In the genomic region with DNA sequence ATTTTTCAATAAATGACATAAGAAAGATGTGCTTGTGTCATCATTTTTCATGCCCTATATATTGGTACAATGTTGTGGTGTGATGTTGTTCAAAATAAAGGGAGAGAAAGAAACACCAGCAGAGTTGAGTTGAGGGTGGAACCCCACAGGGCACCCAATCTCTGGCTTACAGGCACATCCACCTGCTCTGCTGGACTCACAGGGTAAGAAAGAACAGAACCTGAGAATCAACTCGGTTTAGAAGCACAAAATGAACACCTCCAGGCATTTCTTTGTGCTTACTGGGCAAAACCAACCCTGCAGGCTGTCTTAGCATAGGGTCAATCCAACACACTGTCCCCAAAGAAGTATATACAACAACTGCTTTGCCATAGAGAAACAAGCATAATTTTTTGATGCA, we compare ENCODE assay signal across 8 mouse cellular contexts. TPM values are rescaled to one million over a fixed set of nuclear protein-coding genes. Genes with fewer than 3 reads are reported as not detected.
DNase-seq lines count a peak whose midpoint lies in the region; ATAC-seq and TF ChIP-seq lines count a peak whose summit lies in the region.

No protein-coding gene starts in this region.

- DNase-seq in kidney, adult 2 months, result no peak
- DNase-seq in forebrain, embryonic 11.5 days (ENCODE audit: low spot score), result no peak
- no peak for DNase-seq in limb, embryonic 10.5 days (ENCODE audit: low spot score)
- no peak for DNase-seq in right cerebral cortex, postnatal 4 days

- peaks cover 23% of the 10 kb centered on the region for H3K36me3 ChIP-seq in kidney, embryonic 16.5 days (ENCODE audit: insufficient read depth, low read length)
- H3K36me3 ChIP-seq in kidney, adult 2 months (ENCODE audit: control insufficient read depth, insufficient read depth, low read length), result no peaks in the 10 kb centered on the region
- H3K36me3 ChIP-seq in forebrain, embryonic 11.5 days (ENCODE audit: control insufficient read depth, insufficient read depth, low read length), result peaks cover 3% of the 10 kb centered on the region; the same call in 1 of the 2 replicates
- H3K36me3 ChIP-seq in limb, embryonic 10.5 days, result peaks cover 34% of the 10 kb centered on the region
- H3K36me3 ChIP-seq in myocyte (ENCODE audit: control insufficient read depth, insufficient read depth), result peaks cover 19% of the 10 kb centered on the region

- H3ac ChIP-seq in myocyte (ENCODE audit: control insufficient read depth, insufficient read length), result no peak overlapping the region

- peak overlapping the region; percentile 88 for H3K4me2 ChIP-seq in kidney, embryonic 16.5 days (replicated peaks; ENCODE audit: low read depth, low read length)
- peak overlapping the region; percentile 96 for H3K4me2 ChIP-seq in forebrain, embryonic 11.5 days (ENCODE audit: low read depth, low read length, severe bottlenecking)
- H3K4me2 ChIP-seq in myocyte (ENCODE audit: low read depth), result no peak overlapping the region

- no peak for ATAC-seq in kidney, embryonic 16.5 days (ENCODE audit: low FRiP score, low TSS enrichment)
- no peak for ATAC-seq in forebrain, embryonic 11.5 days (replicated peaks; ENCODE audit: low FRiP score)
- no peak for ATAC-seq in inflammation-experienced regulatory T-cells, adult 6 months
- no peak for ATAC-seq in activated CD4-positive, CD25-positive, alpha-beta regulatory T cell, adult 4 months

- no peaks in the 10 kb centered on the region for H3K79me2 ChIP-seq in myocyte (ENCODE audit: control insufficient read depth, insufficient read depth)

- peak overlapping the region; percentile 85 for H3K4me3 ChIP-seq in kidney, embryonic 16.5 days (ENCODE audit: low read length)
- H3K4me3 ChIP-seq in kidney, adult 2 months (ENCODE audit: insufficient read depth, low read depth, low read length), result no peak overlapping the region
- peak overlapping the region; percentile 90; the same call in 1 of the 2 replicates for H3K4me3 ChIP-seq in forebrain, embryonic 11.5 days (ENCODE audit: low read depth, low read length)
- peak overlapping the region; percentile 87; the same call in 1 of the 2 replicates for H3K4me3 ChIP-seq in limb, embryonic 10.5 days
- peak overlapping the region; percentile 26 for H3K4me3 ChIP-seq in myocyte

- no peak overlapping the region for H3K9ac ChIP-seq in kidney, embryonic 16.5 days (replicated peaks; ENCODE audit: low read length)
- H3K9ac ChIP-seq in forebrain, embryonic 11.5 days (ENCODE audit: low read length), result no peak overlapping the region

- 57% methylated on average over 1 of the region's 1 CpGs for WGBS in kidney, embryonic 16.5 days
- 31% methylated on average over 1 of the region's 1 CpGs for WGBS in kidney, adult 2 months
- WGBS in forebrain, embryonic 11.5 days, result 30% methylated on average over 1 of the region's 1 CpGs
- WGBS in limb, embryonic 10.5 days, result 61% methylated on average over 1 of the region's 1 CpGs

- H3K4me1 ChIP-seq in kidney, embryonic 16.5 days (ENCODE audit: insufficient read depth, low read length), result peaks cover 28% of the 10 kb centered on the region
- peaks cover 3% of the 10 kb centered on the region; the same call in 1 of the 2 replicates for H3K4me1 ChIP-seq in kidney, adult 2 months (ENCODE audit: control insufficient read depth, insufficient read depth, low read length)
- H3K4me1 ChIP-seq in forebrain, embryonic 11.5 days (replicated peaks; ENCODE audit: control insufficient read depth, insufficient read depth, low read length), result peaks cover 5% of the 10 kb centered on the region; the same call in 1 of the 2 replicates
- H3K4me1 ChIP-seq in limb, embryonic 10.5 days, result peaks cover 34% of the 10 kb centered on the region

- no peak for TF ChIP-seq CTCF in kidney, adult 2 months (conservative IDR thresholded peaks at IDR 0.05; ENCODE audit: insufficient read depth, insufficient read length, low read depth, low read length)

- no peak overlapping the region for H3K27ac ChIP-seq in kidney, embryonic 16.5 days (ENCODE audit: low read length)
- H3K27ac ChIP-seq in kidney, adult 2 months (ENCODE audit: insufficient read depth, low read depth, low read length), result no peak overlapping the region
- no peak overlapping the region for H3K27ac ChIP-seq in forebrain, embryonic 11.5 days (ENCODE audit: low read depth, low read length)
- H3K27ac ChIP-seq in limb, embryonic 10.5 days, result no peak overlapping the region

- no peak for TF ChIP-seq POLR2A in kidney, adult 2 months (IDR thresholded peaks at IDR 0.05; ENCODE audit: low read depth, low read length)
- TF ChIP-seq POLR2A in myocyte (IDR thresholded peaks at IDR 0.05; ENCODE audit: insufficient read length, low read depth), result no peak

- no peaks in the 10 kb centered on the region for H3K9me3 ChIP-seq in kidney, embryonic 16.5 days (ENCODE audit: low read length)
- no peaks in the 10 kb centered on the region for H3K9me3 ChIP-seq in forebrain, embryonic 11.5 days (ENCODE audit: control insufficient read depth, low read length)
- H3K9me3 ChIP-seq in limb, embryonic 10.5 days (replicated peaks), result no peaks in the 10 kb centered on the region

- no peaks in the 10 kb centered on the region for H3K27me3 ChIP-seq in kidney, embryonic 16.5 days (ENCODE audit: insufficient read depth, low read length)
- H3K27me3 ChIP-seq in kidney, adult 2 months (replicated peaks; ENCODE audit: control insufficient read depth, insufficient read depth, low read length), result no peaks in the 10 kb centered on the region
- no peaks in the 10 kb centered on the region for H3K27me3 ChIP-seq in forebrain, embryonic 11.5 days (ENCODE audit: control insufficient read depth, insufficient read depth, low read length)
- H3K27me3 ChIP-seq in limb, embryonic 10.5 days (ENCODE audit: low read depth, poor library complexity, severe bottlenecking), result no peaks in the 10 kb centered on the region
- H3K27me3 ChIP-seq in myocyte (ENCODE audit: control insufficient read depth, insufficient read depth, insufficient read length), result no peaks in the 10 kb centered on the region

TF ChIP-seq in myocyte, 11 proteins besides CTCF, POLR2A, EP300 and RAD21:
- TF ChIP-seq MYOD1 (IDR thresholded peaks at IDR 0.05; ENCODE audit: control insufficient read depth in 1 of 3, insufficient read length in 2 of 3, low read depth in 2 of 3) (no peak), MYOG (IDR thresholded peaks at IDR 0.05; ENCODE audit: control insufficient read depth in 1 of 3, insufficient read depth in 1 of 3, insufficient read length in 2 of 3, low read depth in 2 of 3) (no peak), CEBPB (IDR thresholded peaks at IDR 0.05; ENCODE audit: insufficient read depth, poor library complexity, severe bottlenecking) (no peak), USF1 (IDR thresholded peaks at IDR 0.05; ENCODE audit: low read depth) (no peak), TCF12 (IDR thresholded peaks at IDR 0.05; ENCODE audit: insufficient read depth, poor library complexity, severe bottlenecking) (no peak), POLR2AphosphoS2 (IDR thresholded peaks at IDR 0.05; ENCODE audit: insufficient read length, low read depth) (no peak), REST (IDR thresholded peaks at IDR 0.05; ENCODE audit: insufficient read depth, insufficient read length) (no peak), SRF (IDR thresholded peaks at IDR 0.05; ENCODE audit: control insufficient read depth, insufficient read length, low read depth) (no peak), E2F4 (IDR thresholded peaks at IDR 0.05; ENCODE audit: insufficient read depth) (no peak), MAX (IDR thresholded peaks at IDR 0.05; ENCODE audit: low read depth) (no peak), TCF3 (IDR thresholded peaks at IDR 0.05; ENCODE audit: insufficient read length, low read depth) (no peak)

RNA-seq across cellular contexts. Expression of a gene that starts 1.5 kb away (rescaled TPM):
- 23.8 and 27.7 TPM in 2 replicates for polyA plus RNA-seq in kidney, embryonic 16.5 days (2015; fragmentation: Nextera tagmentation; extraction: Ambion mirVana)
- 14.3 and 16.1 TPM in 2 replicates for polyA plus RNA-seq in kidney, adult 2 months (2012; rRNA removed)
- polyA plus RNA-seq in forebrain, embryonic 11.5 days (2014; fragmentation: Nextera tagmentation; extraction: Ambion mirVana), result 32.2 and 33.2 TPM in 2 replicates
- polyA plus RNA-seq in limb, embryonic 10.5 days (2016; fragmentation: Nextera tagmentation; extraction: Ambion mirVana), result 25.7 and 31.1 TPM in 2 replicates
- polyA plus RNA-seq in myocyte (2012; fragmentation: generic; extraction: Trizol), result 6.5 TPM
- polyA plus RNA-seq in inflammation-experienced regulatory T-cells, adult 6 months (2017; shearing (Covaris generic)), result 10 to 100 TPM; 11.8 to 19.8 (median 19.2) TPM
- 10 to 100 TPM; 15.7 to 16.3 TPM for polyA plus RNA-seq in activated CD4-positive, CD25-positive, alpha-beta regulatory T cell, adult 4 months (2017; shearing (Covaris generic))

RNA-seq across cellular contexts. Expression of a gene that starts 23.8 kb away (rescaled TPM):
- 344 and 387 TPM in 2 replicates for polyA plus RNA-seq in kidney, embryonic 16.5 days (2015; fragmentation: Nextera tagmentation; extraction: Ambion mirVana)
- 95.8 and 109 TPM in 2 replicates for polyA plus RNA-seq in kidney, adult 2 months (2012; rRNA removed)
- 418 and 450 TPM in 2 replicates for polyA plus RNA-seq in forebrain, embryonic 11.5 days (2014; fragmentation: Nextera tagmentation; extraction: Ambion mirVana)
- 419 and 440 TPM in 2 replicates for polyA plus RNA-seq in limb, embryonic 10.5 days (2016; fragmentation: Nextera tagmentation; extraction: Ambion mirVana)
- polyA plus RNA-seq in myocyte (2012; fragmentation: generic; extraction: Trizol), result 109 TPM
- 100 to 1,000 TPM; 316 to 410 (median 348) TPM for polyA plus RNA-seq in inflammation-experienced regulatory T-cells, adult 6 months (2017; shearing (Covaris generic))
- polyA plus RNA-seq in activated CD4-positive, CD25-positive, alpha-beta regulatory T cell, adult 4 months (2017; shearing (Covaris generic)), result 100 to 1,000 TPM; 299 to 359 TPM

RNA-seq across cellular contexts. Expression of a gene that starts 26.7 kb away (rescaled TPM):
- 3.2 and 4.2 TPM in 2 replicates for polyA plus RNA-seq in kidney, embryonic 16.5 days (2015; fragmentation: Nextera tagmentation; extraction: Ambion mirVana)
- polyA plus RNA-seq in kidney, adult 2 months (2012; rRNA removed), result 0.28 and 0.43 TPM in 2 replicates
- polyA plus RNA-seq in forebrain, embryonic 11.5 days (2014; fragmentation: Nextera tagmentation; extraction: Ambion mirVana), result 17.2 and 18.9 TPM in 2 replicates
- polyA plus RNA-seq in limb, embryonic 10.5 days (2016; fragmentation: Nextera tagmentation; extraction: Ambion mirVana), result 5.0 and 8.4 TPM in 2 replicates
- 0.05 TPM for polyA plus RNA-seq in myocyte (2012; fragmentation: generic; extraction: Trizol)
- polyA plus RNA-seq in inflammation-experienced regulatory T-cells, adult 6 months (2017; shearing (Covaris generic)), result under 1 TPM in 1 of 3 experiments, not detected in 2; 0.15 TPM
- polyA plus RNA-seq in activated CD4-positive, CD25-positive, alpha-beta regulatory T cell, adult 4 months (2017; shearing (Covaris generic)), result under 1 TPM in 1 of 2 experiments, not detected in 1; 0.13 TPM
